Mouse (Mus musculus): ENCODE data around the gene Psrc1. TPM values are rescaled to one million over a fixed set of nuclear protein-coding genes. Genes with fewer than 3 reads are reported as not detected.

Gene Psrc1
- 13.8 and 13.9 TPM in 2 replicates for polyA plus RNA-seq (2015; fragmentation: Nextera tagmentation; extraction: Ambion mirVana)

GRCm38 (mm10) chr3:108383485-108384354 is at the start of gene Psrc1:
TSS of gene Psrc1 (plus strand) at chr3:108383839.
- Histone ChIP-seq H3K27me3 (no peaks in the 10 kb centered on the region), H3K27ac (peak within 1 kb of the TSS; percentile 70; the same call in 1 of the 2 replicates), H3K9me3 (no peaks in the 10 kb centered on the region), H3K9ac (peak within 1 kb of the TSS; percentile 63), H3K4me2 (peak within 1 kb of the TSS; percentile 60), H3K4me3 (peak within 1 kb of the TSS; percentile 59), H3K36me3 (no peaks in the 10 kb centered on the region), H3K4me1 (replicated peaks) (peaks cover 26% of the 10 kb centered on the region)
- ATAC-seq (ENCODE audit: low FRiP score), result peak; percentile 92
- 1% methylated on average over 44 of the region's 44 CpGs for WGBS

- peaks cover 91% of the 10 kb centered on the region for H3K36me3 ChIP-seq
- ATAC-seq (ENCODE audit: low FRiP score), result no peak
- WGBS, result 95% methylated on average over 5 of the region's 5 CpGs
- no peak overlapping the region for H3K4me2 ChIP-seq
- no peak overlapping the region for H3K9ac ChIP-seq
- no peaks in the 10 kb centered on the region for H3K9me3 ChIP-seq
- no peak overlapping the region for H3K27ac ChIP-seq
- H3K4me3 ChIP-seq, result no peak overlapping the region
- no peaks in the 10 kb centered on the region for H3K27me3 ChIP-seq
- no peaks in the 10 kb centered on the region for H3K4me1 ChIP-seq (replicated peaks)
These were observed 46.8 kb upstream of the Psrc1 start for GRCm38 (mm10) chr3:108336878-108337277.

GRCm38 (mm10) chr3:108341040-108341439 is 42.6 kb upstream of the Psrc1 start:
- ATAC-seq (ENCODE audit: low FRiP score), result no peak
- Histone ChIP-seq H3K36me3 (peaks cover 81% of the 10 kb centered on the region), H3K9ac (no peak overlapping the region), H3K27ac (no peak overlapping the region), H3K4me1 (replicated peaks) (no peaks in the 10 kb centered on the region), H3K4me2 (no peak overlapping the region), H3K4me3 (no peak overlapping the region), H3K9me3 (no peaks in the 10 kb centered on the region), H3K27me3 (no peaks in the 10 kb centered on the region)
- WGBS, result 91% methylated on average over 2 of the region's 2 CpGs

- Histone ChIP-seq H3K27ac (no peak overlapping the region), H3K4me3 (no peak overlapping the region), H3K9ac (no peak overlapping the region), H3K27me3 (no peaks in the 10 kb centered on the region), H3K4me2 (no peak overlapping the region), H3K36me3 (peaks cover 88% of the 10 kb centered on the region), H3K4me1 (replicated peaks) (no peaks in the 10 kb centered on the region), H3K9me3 (no peaks in the 10 kb centered on the region)
- 82% methylated on average over 7 of the region's 7 CpGs for WGBS
- ATAC-seq (ENCODE audit: low FRiP score), result no peak
These were observed 41.5 kb upstream of the Psrc1 start for GRCm38 (mm10) chr3:108342185-108342584.

GRCm38 (mm10) chr3:108345855-108346254 is 37.8 kb upstream of the Psrc1 start:
- Histone ChIP-seq H3K9ac (no peak overlapping the region), H3K4me1 (replicated peaks) (no peaks in the 10 kb centered on the region), H3K9me3 (no peaks in the 10 kb centered on the region), H3K27me3 (no peaks in the 10 kb centered on the region), H3K4me3 (no peak overlapping the region), H3K27ac (no peak overlapping the region), H3K4me2 (no peak overlapping the region), H3K36me3 (peaks cover 89% of the 10 kb centered on the region)
- ATAC-seq (ENCODE audit: low FRiP score), result no peak
- 94% methylated on average over 7 of the region's 7 CpGs for WGBS

GRCm38 (mm10) chr3:108348376-108348775 is 35.3 kb upstream of the Psrc1 start:
- Histone ChIP-seq H3K4me2 (no peak overlapping the region), H3K27me3 (no peaks in the 10 kb centered on the region), H3K4me3 (no peak overlapping the region), H3K9ac (no peak overlapping the region), H3K9me3 (no peaks in the 10 kb centered on the region), H3K36me3 (peaks cover 85% of the 10 kb centered on the region), H3K4me1 (replicated peaks) (no peaks in the 10 kb centered on the region), H3K27ac (no peak overlapping the region)
- no peak for ATAC-seq (ENCODE audit: low FRiP score)
- WGBS, result 82% methylated on average over 9 of the region's 9 CpGs

GRCm38 (mm10) chr3:108355245-108355644 is 28.4 kb upstream of the Psrc1 start:
- Histone ChIP-seq H3K4me1 (replicated peaks) (peaks cover 6% of the 10 kb centered on the region), H3K27me3 (no peaks in the 10 kb centered on the region), H3K9ac (no peak overlapping the region), H3K27ac (no peak overlapping the region), H3K9me3 (no peaks in the 10 kb centered on the region), H3K4me3 (no peak overlapping the region), H3K36me3 (peaks cover 86% of the 10 kb centered on the region), H3K4me2 (no peak overlapping the region)
- no peak for ATAC-seq (ENCODE audit: low FRiP score)
- whole genome bisulfite sequencing, result 93% methylated on average over 3 of the region's 3 CpGs

- Histone ChIP-seq H3K4me1 (replicated peaks) (peaks cover 15% of the 10 kb centered on the region), H3K36me3 (peaks cover 71% of the 10 kb centered on the region), H3K27me3 (no peaks in the 10 kb centered on the region), H3K4me2 (no peak overlapping the region), H3K9me3 (no peaks in the 10 kb centered on the region), H3K4me3 (no peak overlapping the region), H3K9ac (no peak overlapping the region), H3K27ac (no peak overlapping the region)
- no peak for ATAC-seq (ENCODE audit: low FRiP score)
- WGBS, result 93% methylated on average over 10 of the region's 10 CpGs
These were observed 26.6 kb upstream of the Psrc1 start for GRCm38 (mm10) chr3:108357051-108357450.

- Histone ChIP-seq H3K36me3 (peaks cover 61% of the 10 kb centered on the region), H3K4me1 (replicated peaks) (peaks cover 16% of the 10 kb centered on the region), H3K27me3 (no peaks in the 10 kb centered on the region), H3K27ac (no peak overlapping the region), H3K9me3 (no peaks in the 10 kb centered on the region), H3K4me3 (no peak overlapping the region), H3K9ac (no peak overlapping the region), H3K4me2 (no peak overlapping the region)
- WGBS, result 81% methylated on average over 6 of the region's 6 CpGs
- ATAC-seq (ENCODE audit: low FRiP score), result no peak
These were observed 25.2 kb upstream of the Psrc1 start for GRCm38 (mm10) chr3:108358445-108358844.

GRCm38 (mm10) chr3:108360894-108361293 is 22.7 kb upstream of the Psrc1 start:
- Histone ChIP-seq H3K4me2 (no peak overlapping the region), H3K4me1 (replicated peaks) (peaks cover 27% of the 10 kb centered on the region), H3K4me3 (no peak overlapping the region), H3K27me3 (no peaks in the 10 kb centered on the region), H3K36me3 (peaks cover 37% of the 10 kb centered on the region), H3K27ac (peak overlapping the region; percentile 44; the same call in 1 of the 2 replicates), H3K9ac (0 out of 2 replicates have a peak overlapping the region, but pooled peaks have one; percentile 35), H3K9me3 (no peaks in the 10 kb centered on the region)
- WGBS, result 6% methylated on average over 7 of the region's 7 CpGs
- peak; percentile 19; the same call in 1 of the 2 replicates for ATAC-seq (ENCODE audit: low FRiP score)

GRCm38 (mm10) chr3:108363626-108364025 is 20.0 kb upstream of the Psrc1 start:
- H3K27me3 ChIP-seq, result no peaks in the 10 kb centered on the region
- no peak for ATAC-seq (ENCODE audit: low FRiP score)
- no peaks in the 10 kb centered on the region for H3K9me3 ChIP-seq
- no peak overlapping the region for H3K4me3 ChIP-seq
- H3K36me3 ChIP-seq, result peaks cover 9% of the 10 kb centered on the region
- 0 out of 2 replicates have a peak overlapping the region, but pooled peaks have one; percentile 5 for H3K27ac ChIP-seq
- H3K4me2 ChIP-seq, result no peak overlapping the region
- no peak overlapping the region for H3K9ac ChIP-seq
- H3K4me1 ChIP-seq (replicated peaks), result peaks cover 34% of the 10 kb centered on the region
- WGBS, result 67% methylated on average over 3 of the region's 3 CpGs

- H3K27ac ChIP-seq, result 0 out of 2 replicates have a peak within 1 kb of the TSS, but pooled peaks have one; percentile 5
- peaks cover 34% of the 10 kb centered on the region for H3K4me1 ChIP-seq (replicated peaks)
- H3K9me3 ChIP-seq, result no peaks in the 10 kb centered on the region
- H3K36me3 ChIP-seq, result peaks cover 7% of the 10 kb centered on the region
- WGBS, result 72% methylated on average over 9 of the region's 9 CpGs
- H3K4me2 ChIP-seq, result no peak within 1 kb of the TSS
- H3K9ac ChIP-seq, result peak within 1 kb of the TSS; percentile 51
- H3K4me3 ChIP-seq, result no peak within 1 kb of the TSS
- ATAC-seq (ENCODE audit: low FRiP score), result no peak
- no peaks in the 10 kb centered on the region for H3K27me3 ChIP-seq
These were observed 19.2 kb upstream of the Psrc1 start, which contains the start of gene Mybphl for GRCm38 (mm10) chr3:108364270-108364995. TSS of gene Mybphl (plus strand) at chr3:108364911.
